Mouse (Mus musculus) heart, adult 2 months (tissue): ENCODE results near the gene Tnks2. TPM values are rescaled to one million over a fixed set of nuclear protein-coding genes. Genes with fewer than 3 reads are reported as not detected.

Experiments
- DNase-seq, 2 experiments: peaks; one replicate each; pipeline ENCODE4 v3.0.0; 2021
- H3K27ac ChIP-seq: fragments of 200-600 bp; 2 replicates; pipeline ENCODE4 v1.8.1; 2022
- H3K27me3 ChIP-seq: fragments of 200-500 bp; 2 replicates; pipeline ENCODE4 v1.6.1; 2012; ENCODE audit warnings: mild to moderate bottlenecking, low read length, inconsistent platforms, mixed read lengths; ENCODE audit not compliant: control insufficient read depth, insufficient read depth
- H3K36me3 ChIP-seq: fragments of 200-500 bp; 2 replicates; pipeline ENCODE4 v1.6.1; 2012; ENCODE audit warnings: low read length, inconsistent platforms; ENCODE audit not compliant: control insufficient read depth, insufficient read depth
- H3K4me1 ChIP-seq: fragments of 200-500 bp; 2 replicates; pipeline ENCODE4 v1.6.1; 2011; ENCODE audit warnings: low read length; ENCODE audit not compliant: control insufficient read depth, insufficient read depth
- H3K4me3 ChIP-seq: fragments of 200-600 bp; 2 replicates; pipeline ENCODE4 v1.8.1; 2022
- H3K79me2 ChIP-seq: fragments of 200-500 bp; replicated peaks from 2 replicates; pipeline ENCODE4 v1.6.1; 2012; ENCODE audit warnings: mild to moderate bottlenecking, inconsistent platforms, low read length, moderate library complexity, mixed read lengths; ENCODE audit not compliant: control insufficient read depth, insufficient read depth
- H3K9ac ChIP-seq: fragments of 200-500 bp; 2 replicates; pipeline ENCODE4 v1.6.1; 2012; ENCODE audit warnings: low read depth, mild to moderate bottlenecking, control low read depth, inconsistent platforms, low read length, mixed read lengths
- CTCF ChIP-seq: fragments of 200-600 bp; IDR thresholded peaks from 2 replicates; pipeline ENCODE4 v1.8.1; 2022; ENCODE audit warnings: antibody characterized with exemption, mild to moderate bottlenecking, moderate library complexity
- EP300 ChIP-seq: fragments of 200-500 bp; IDR thresholded peaks from 2 replicates; pipeline ENCODE4 v1.6.1; 2011; ENCODE audit warnings: low read depth, low read length, control low read depth; ENCODE audit not compliant: insufficient read depth
- POLR2A ChIP-seq: fragments of 200-500 bp; IDR thresholded peaks from 2 replicates; pipeline ENCODE4 v1.6.1; 2011; ENCODE audit warnings: mild to moderate bottlenecking, low read depth, low read length, control low read depth; ENCODE audit not compliant: insufficient read depth
- WGBS: fragments of 180-500 bp; shearing (Covaris S2); methylation state at CpG from one replicate; pipeline ENCODE4 v1.1.7; 2018; 5-methylcytosine and 5-hydroxymethylcytosine counted together
- intact Hi-C: fragments of 180-260 bp; cut with DNase I; formaldehyde crosslinking; loops from one replicate; pipeline ENCODE4 v1.15.1; 2025
- polyA plus RNA-seq: library from polyadenylated mRNA; depleted of rRNA; stranded (reverse); fragments of >200 nt; gene quantifications from 2 replicates; pipeline ENCODE4 v1.2.3, GENCODE M21; 2012; rRNA removed
- total RNA-seq, 2 experiments: library from RNA; stranded (reverse); gene quantifications; 2 replicates each; pipeline ENCODE4 v1.2.3; 2021

Gene Tnks2
- total and polyA plus RNA-seq, 3 experiments = 18.6 to 72.8 (median 69.4) TPM

GRCm38 (mm10) chr19:36940064-36940463 lies 106.0 kb downstream of the Tnks2 start:
- no peak overlapping the region for H3K4me3 ChIP-seq
- intact Hi-C loops = no loop called here
- H3K27ac ChIP-seq = no peak overlapping the region
- peaks cover 7% of the 10 kb centered on the region; the same call in 1 of the 2 replicates for H3K79me2 ChIP-seq
- DNase-seq = no peak
- TF ChIP-seq POLR2A (no peak), EP300 (no peak), CTCF (no peak)
- no peaks in the 10 kb centered on the region; the same call in 1 of the 2 replicates for H3K36me3 ChIP-seq
- H3K27me3 ChIP-seq = no peaks in the 10 kb centered on the region
- peaks cover 2% of the 10 kb centered on the region for H3K4me1 ChIP-seq
- no peak overlapping the region for H3K9ac ChIP-seq
- WGBS = 92% methylated on average over 1 of the region's 1 CpGs

Other genes starting within 250 kb of the Tnks2 start
- gene Ppp1r3c, start 97.6 kb upstream of the Tnks2 start, total RNA-seq = 100 to 1,000 TPM in 1 of 2 experiments, 10 to 100 TPM in 1; 90.4 to 152 TPM
- 49.7 and 99.7 TPM in 2 replicates for gene Ppp1r3c, start 97.6 kb upstream of the Tnks2 start, polyA plus RNA-seq
- 1 to 10 TPM; 1.7 to 3.1 TPM for gene Fgfbp3, start 85.4 kb downstream of the Tnks2 start, total RNA-seq
- 0.67 and 1.3 TPM in 2 replicates for gene Fgfbp3, start 85.4 kb downstream of the Tnks2 start, polyA plus RNA-seq
- gene Btaf1, start 91.8 kb downstream of the Tnks2 start, total RNA-seq = 10 to 100 TPM; 12.4 to 13.5 TPM
- gene Btaf1, start 91.8 kb downstream of the Tnks2 start, polyA plus RNA-seq = 2.7 and 5.5 TPM in 2 replicates